Mouse (Mus musculus) liver, embryonic 11.5 days (tissue): Measurements from ENCODE around the gene Gcm1. TPM values are rescaled to one million over a fixed set of nuclear protein-coding genes. Genes with fewer than 3 reads are reported as not detected.

Source experiments
- polyA plus RNA-seq: library from polyadenylated mRNA; unstranded; fragments of >200 nt; fragmentation: Nextera tagmentation; extraction: Ambion mirVana; gene quantifications from 2 replicates; pipeline ENCODE4 v1.2.1, GENCODE M21; 2014

Gene Gcm1
- polyA plus RNA-seq, 1 experiment from 2014 or later = not detected

Other genes starting within 250 kb of the Gcm1 start
- gene Elovl5, start 134.6 kb upstream of the Gcm1 start, polyA plus RNA-seq = 54.1 and 56.0 TPM in 2 replicates
- gene Fbxo9, start 57.1 kb downstream of the Gcm1 start, polyA plus RNA-seq = 56.1 and 56.6 TPM in 2 replicates
- 15.9 and 16.7 TPM in 2 replicates for gene Ick, start 57.3 kb downstream of the Gcm1 start, polyA plus RNA-seq
- 33.3 and 40.6 TPM in 2 replicates for gene Gsta4, start 130.8 kb downstream of the Gcm1 start, polyA plus RNA-seq
- gene Gsta1, start 178.7 kb downstream of the Gcm1 start, polyA plus RNA-seq = not detected in 2 replicates
- gene Gm3776, start 205.2 kb downstream of the Gcm1 start, polyA plus RNA-seq = not detected in 2 replicates
- gene Gm10639, start 238.0 kb downstream of the Gcm1 start, polyA plus RNA-seq = not detected in 2 replicates